Mouse (Mus musculus): Measurements from ENCODE around the gene Prex1. TPM values are rescaled to one million over a fixed set of nuclear protein-coding genes. Genes with fewer than 3 reads are reported as not detected.

Prex1 gene
- polyA plus RNA-seq, 1 experiment, result 4.7 TPM

- H3K27me3 ChIP-seq (ENCODE audit: control insufficient read depth), result no peaks in the 10 kb centered on the region
- TF ChIP-seq TAL1 (IDR thresholded peaks at IDR 0.05; ENCODE audit: low read length), result no peak
- no peak for TF ChIP-seq GATA1 (IDR thresholded peaks at IDR 0.05; ENCODE audit: low read length)
These were observed 164.6 kb downstream of the Prex1 start for GRCm38 (mm10) chr2:166549069-166549468.

GRCm38 (mm10) chr2:166545580-166545979, 168.1 kb downstream of the Prex1 start:
- H3K36me3 ChIP-seq (ENCODE audit: control insufficient read depth), result no peaks in the 10 kb centered on the region
- TF ChIP-seq TAL1 (IDR thresholded peaks at IDR 0.05; ENCODE audit: low read length), result no peak
- TF ChIP-seq GATA1 (IDR thresholded peaks at IDR 0.05; ENCODE audit: low read length), result no peak
- H3K4me1 ChIP-seq (ENCODE audit: control insufficient read depth), result no peaks in the 10 kb centered on the region
- H3K9me3 ChIP-seq (ENCODE audit: control insufficient read depth, low read length), result 0 out of 2 replicates have a peak, but pooled peaks cover 2% of the 10 kb centered on the region
- no peaks in the 10 kb centered on the region for H3K27me3 ChIP-seq (ENCODE audit: control insufficient read depth)
- H3K4me3 ChIP-seq (replicated peaks), result no peak overlapping the region

More at GRCm38 (mm10) chr2:166549069-166549468, 164.6 kb downstream of the Prex1 start:
- no peaks in the 10 kb centered on the region for H3K9me3 ChIP-seq (ENCODE audit: control insufficient read depth, low read length)
- no peak overlapping the region for H3K4me3 ChIP-seq (replicated peaks)
- peaks cover 7% of the 10 kb centered on the region for H3K4me1 ChIP-seq (ENCODE audit: control insufficient read depth)
- no peaks in the 10 kb centered on the region for H3K36me3 ChIP-seq (ENCODE audit: control insufficient read depth)

GRCm38 (mm10) chr2:166544575-166545251, 168.9 kb downstream of the Prex1 start:
- Histone ChIP-seq H3K36me3 (ENCODE audit: control insufficient read depth) (no peaks in the 10 kb centered on the region), H3K4me1 (ENCODE audit: control insufficient read depth) (no peaks in the 10 kb centered on the region), H3K4me3 (replicated peaks) (no peak overlapping the region), H3K9me3 (ENCODE audit: control insufficient read depth, low read length) (0 out of 2 replicates have a peak, but pooled peaks cover 2% of the 10 kb centered on the region), H3K27me3 (ENCODE audit: control insufficient read depth) (no peaks in the 10 kb centered on the region)
- no peak for TF ChIP-seq TAL1 (IDR thresholded peaks at IDR 0.05; ENCODE audit: low read length)

- TF ChIP-seq TAL1 (IDR thresholded peaks at IDR 0.05; ENCODE audit: low read length) (no peak), GATA1 (IDR thresholded peaks at IDR 0.05; ENCODE audit: low read length) (no peak)
- Histone ChIP-seq H3K36me3 (ENCODE audit: control insufficient read depth) (no peaks in the 10 kb centered on the region), H3K27me3 (ENCODE audit: control insufficient read depth) (no peaks in the 10 kb centered on the region), H3K4me1 (ENCODE audit: control insufficient read depth) (no peaks in the 10 kb centered on the region), H3K4me3 (replicated peaks) (no peak overlapping the region), H3K9me3 (ENCODE audit: control insufficient read depth, low read length) (0 out of 2 replicates have a peak, but pooled peaks cover 2% of the 10 kb centered on the region)
These were observed 172.3 kb downstream of the Prex1 start for GRCm38 (mm10) chr2:166541112-166541928.

- Histone ChIP-seq H3K4me1 (ENCODE audit: control insufficient read depth) (no peaks in the 10 kb centered on the region), H3K9me3 (ENCODE audit: control insufficient read depth, low read length) (0 out of 2 replicates have a peak, but pooled peaks cover 2% of the 10 kb centered on the region), H3K36me3 (ENCODE audit: control insufficient read depth) (no peaks in the 10 kb centered on the region), H3K27me3 (ENCODE audit: control insufficient read depth) (no peaks in the 10 kb centered on the region), H3K4me3 (replicated peaks) (no peak overlapping the region)
- TF ChIP-seq TAL1 (IDR thresholded peaks at IDR 0.05; ENCODE audit: low read length) (no peak), GATA1 (IDR thresholded peaks at IDR 0.05; ENCODE audit: low read length) (no peak)
These were observed 173.4 kb downstream of the Prex1 start for GRCm38 (mm10) chr2:166540216-166540615.

GRCm38 (mm10) chr2:166536896-166537295, 176.7 kb downstream of the Prex1 start:
- no peaks in the 10 kb centered on the region for H3K36me3 ChIP-seq (ENCODE audit: control insufficient read depth)
- H3K9me3 ChIP-seq (ENCODE audit: control insufficient read depth, low read length), result no peaks in the 10 kb centered on the region
- no peaks in the 10 kb centered on the region for H3K4me1 ChIP-seq (ENCODE audit: control insufficient read depth)
- TF ChIP-seq GATA1 (IDR thresholded peaks at IDR 0.05; ENCODE audit: low read length) (no peak), TAL1 (IDR thresholded peaks at IDR 0.05; ENCODE audit: low read length) (no peak)
- no peaks in the 10 kb centered on the region for H3K27me3 ChIP-seq (ENCODE audit: control insufficient read depth)
- H3K4me3 ChIP-seq (replicated peaks), result no peak overlapping the region

- no peaks in the 10 kb centered on the region for H3K27me3 ChIP-seq (ENCODE audit: control insufficient read depth)
- H3K9me3 ChIP-seq (ENCODE audit: control insufficient read depth, low read length), result no peaks in the 10 kb centered on the region
- H3K36me3 ChIP-seq (ENCODE audit: control insufficient read depth), result no peaks in the 10 kb centered on the region
- H3K4me1 ChIP-seq (ENCODE audit: control insufficient read depth), result no peaks in the 10 kb centered on the region
- TF ChIP-seq GATA1 (IDR thresholded peaks at IDR 0.05; ENCODE audit: low read length) (no peak), TAL1 (IDR thresholded peaks at IDR 0.05; ENCODE audit: low read length) (no peak)
- H3K4me3 ChIP-seq (replicated peaks), result no peak overlapping the region
These were observed 178.1 kb downstream of the Prex1 start for GRCm38 (mm10) chr2:166535519-166535918.

GRCm38 (mm10) chr2:166526204-166526603, 187.4 kb downstream of the Prex1 start:
- no peaks in the 10 kb centered on the region for H3K36me3 ChIP-seq (ENCODE audit: control insufficient read depth)
- no peaks in the 10 kb centered on the region for H3K9me3 ChIP-seq (ENCODE audit: control insufficient read depth, low read length)
- TF ChIP-seq GATA1 (IDR thresholded peaks at IDR 0.05; ENCODE audit: low read length), result no peak
- TF ChIP-seq TAL1 (IDR thresholded peaks at IDR 0.05; ENCODE audit: low read length), result no peak
- H3K27me3 ChIP-seq (ENCODE audit: control insufficient read depth), result no peaks in the 10 kb centered on the region
- H3K4me1 ChIP-seq (ENCODE audit: control insufficient read depth), result no peaks in the 10 kb centered on the region
- H3K4me3 ChIP-seq (replicated peaks), result no peak overlapping the region

GRCm38 (mm10) chr2:166523156-166523890, 190.3 kb downstream of the Prex1 start:
- H3K4me1 ChIP-seq (ENCODE audit: control insufficient read depth), result no peaks in the 10 kb centered on the region
- no peak for TF ChIP-seq GATA1 (IDR thresholded peaks at IDR 0.05; ENCODE audit: low read length)
- H3K27me3 ChIP-seq (ENCODE audit: control insufficient read depth), result no peaks in the 10 kb centered on the region
- H3K4me3 ChIP-seq (replicated peaks), result no peak overlapping the region
- H3K9me3 ChIP-seq (ENCODE audit: control insufficient read depth, low read length), result no peaks in the 10 kb centered on the region
- no peaks in the 10 kb centered on the region for H3K36me3 ChIP-seq (ENCODE audit: control insufficient read depth)

Measured in erythroblast, embryonic 14.5 days (primary cell).